Mouse (Mus musculus): ENCODE data around the gene Wdr47.
A peak's percentile ranks its signal among the peaks of the same experiment; 100 is the strongest.

DNA sequence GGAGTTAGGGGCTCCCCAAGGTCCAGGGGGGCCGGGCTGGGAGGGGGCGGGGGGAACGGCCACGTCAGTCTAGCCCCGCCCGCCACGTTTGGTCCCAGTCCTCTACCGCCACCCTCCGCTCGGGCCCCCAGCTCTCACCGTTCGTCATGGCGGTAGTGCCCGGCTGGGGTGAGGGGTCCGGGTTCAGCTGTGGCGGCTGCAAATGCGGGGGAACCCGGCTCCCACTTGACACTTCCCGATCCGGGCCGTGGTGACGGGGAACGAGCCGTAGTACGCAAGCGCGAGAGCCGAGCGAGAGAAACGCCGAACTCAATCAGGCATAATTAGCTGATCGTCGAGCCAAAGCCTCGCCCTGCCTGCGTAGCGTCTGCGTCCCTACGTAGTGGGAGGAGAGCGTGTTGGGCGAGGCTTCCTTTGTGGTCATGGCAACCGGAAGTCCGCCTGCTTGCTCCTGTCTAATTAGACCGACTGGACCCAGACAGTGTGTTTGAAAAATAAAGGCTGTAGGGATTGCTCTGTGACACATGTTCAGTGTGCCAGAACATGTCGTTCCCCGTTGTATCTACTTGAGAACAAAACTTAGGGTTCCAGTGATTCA is 28.8 kb upstream of the Wdr47 start, which contains the start of gene Tmem167b:
- TF ChIP-seq CTCF (IDR thresholded peaks at IDR 0.05; ENCODE audit: low read depth), result peak; percentile 4; the same call in 1 of the 2 replicates
- no peak for TF ChIP-seq EP300 (IDR thresholded peaks at IDR 0.05; ENCODE audit: low read depth)

Data from heart, postnatal 0 days (tissue).